Mouse (Mus musculus) CH12.LX (cell line): Measurements from ENCODE around the gene Parp3.

Experiments used
- GABPA ChIP-seq: IDR thresholded peaks from 2 replicates; pipeline ENCODE4 v1.6.1; 2012; ENCODE audit warnings: low read depth, low read length, improper control_type of control experiment, inconsistent platforms; ENCODE audit not compliant: insufficient replicate concordance
- POLR2A ChIP-seq: IDR thresholded peaks from 2 replicates; pipeline ENCODE4 v1.6.1; 2011; ENCODE audit warnings: low read depth, mild to moderate bottlenecking, improper control_type of control experiment, low read length
- ZKSCAN1 ChIP-seq: IDR thresholded peaks from 2 replicates; pipeline ENCODE4 v1.6.1; 2012; ENCODE audit warnings: low read depth, inconsistent platforms, low read length, improper control_type of control experiment, borderline replicate concordance

- TF ChIP-seq POLR2A (no peak), ZKSCAN1 (no peak), GABPA (no peak)
These were observed 42.7 kb upstream of the Parp3 start for GRCm38 (mm10) chr9:106519433-106519832.
